Mouse (Mus musculus) kidney, postnatal 10 days (tissue): ENCODE measurements around the gene Awat1.
A peak's percentile ranks its signal among the peaks of the same experiment; 100 is the strongest.

Experiments used
- DNase-seq: peaks from one replicate; pipeline ENCODE4 v3.0.0; 2021; ENCODE audit warnings: mixed read lengths

Awat1 gene

GRCm38 (mm10) chrX:100571951-100572350 lies at the start of gene Awat1:
Gene Awat1, plus strand, starts transcription at chrX:100572251.
- no peak for DNase-seq

DNA sequence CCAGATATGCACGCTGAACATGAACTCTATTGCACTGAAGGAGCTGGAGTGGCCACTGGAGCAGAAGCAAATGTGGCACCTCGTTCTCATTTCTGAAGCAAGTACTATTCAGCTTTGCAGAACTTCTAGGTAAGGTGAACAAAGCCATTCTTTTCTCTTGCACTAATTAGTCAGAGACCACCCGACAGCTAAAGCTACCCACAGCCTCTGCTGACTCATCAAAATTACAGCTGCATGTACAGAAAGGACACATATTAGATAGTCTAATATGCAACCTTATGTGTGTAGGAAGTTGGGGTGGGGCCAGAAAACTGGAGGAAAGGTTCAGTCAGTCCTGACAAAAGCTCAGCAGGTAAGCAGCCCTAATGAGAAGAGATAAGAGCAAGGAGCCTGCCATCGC lies 47.6 kb upstream of the Awat1 start, which contains the start of gene Dgat2l6:
Gene Dgat2l6, plus strand, starts transcription at position 368 of the 400 bp plus-strand sequence.
- DNase-seq, result no peak

- DNase-seq, result no peak
Measured at GRCm38 (mm10) chrX:100556026-100556425, 16.0 kb upstream of the Awat1 start.

DNA sequence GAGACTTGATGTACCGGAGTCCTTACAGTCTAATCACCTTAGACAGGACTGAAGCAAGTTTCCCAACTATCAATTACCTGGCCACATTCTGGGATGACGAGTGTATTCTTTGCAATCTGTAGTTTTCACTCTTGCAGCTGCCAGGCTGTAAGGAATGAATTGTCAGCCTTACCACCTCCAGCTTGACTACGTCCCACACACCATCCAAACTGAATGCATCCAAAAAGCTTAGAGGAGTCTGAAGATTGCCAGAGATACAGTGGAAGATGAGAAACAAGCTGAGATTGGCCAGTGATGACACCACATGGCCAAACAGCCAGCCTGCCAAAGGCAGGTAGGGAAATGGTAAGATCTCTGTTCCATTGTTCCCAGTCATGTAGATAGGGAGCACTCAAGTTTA lies 6.4 kb upstream of the Awat1 start:
- DNase-seq, result no peak

- DNase-seq, result no peak
Measured at GRCm38 (mm10) chrX:100594791-100595190, 22.7 kb downstream of the Awat1 start, which contains the start of gene P2ry4. Gene P2ry4, minus strand, starts transcription at chrX:100594869.

DNA sequence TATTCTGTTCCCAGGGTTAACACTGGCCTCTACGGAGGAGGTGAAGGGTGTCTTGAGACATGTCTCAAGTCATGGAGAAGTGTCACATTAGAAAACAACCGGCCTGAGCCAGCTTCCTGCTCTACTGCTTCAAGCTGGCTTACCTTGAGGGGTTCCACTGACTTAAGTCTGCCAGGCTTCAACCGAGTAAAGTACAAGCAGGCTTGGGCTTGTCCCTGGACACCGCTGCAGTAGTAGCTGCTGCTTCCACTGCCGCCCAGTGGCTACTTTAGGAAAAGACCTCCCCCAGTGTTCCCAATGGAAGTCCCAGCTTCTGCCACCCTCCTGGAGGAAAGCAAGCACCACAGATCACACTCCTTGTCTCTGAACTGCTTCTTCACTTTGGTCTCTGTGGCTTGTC lies 25.4 kb downstream of the Awat1 start:
- peak; percentile 74 for DNase-seq

DNA sequence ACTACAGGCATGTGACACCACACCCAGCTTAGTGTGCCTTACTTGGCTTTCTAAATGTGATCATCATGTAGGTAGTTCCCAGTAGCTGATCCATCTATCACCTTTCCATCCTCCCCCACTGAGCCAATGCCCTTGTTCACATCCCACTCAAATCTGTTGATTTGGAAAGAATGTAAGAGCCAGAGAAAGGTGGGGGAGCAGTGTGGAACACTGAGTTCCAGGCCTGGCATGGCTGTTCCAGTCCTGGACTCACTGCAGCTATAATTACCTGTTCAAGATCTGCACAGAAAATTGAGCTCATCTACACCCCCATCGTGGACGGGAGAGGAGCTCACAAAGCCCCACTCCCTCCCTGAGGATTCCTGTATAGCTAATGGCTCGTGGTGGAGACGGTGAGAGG lies 27.7 kb downstream of the Awat1 start:
- DNase-seq, result no peak

GRCm38 (mm10) chrX:100605314-100605713 lies 33.3 kb downstream of the Awat1 start, which contains the start of gene Arr3:
Gene Arr3, plus strand, starts transcription at chrX:100605497.
- DNase-seq, result no peak

DNA sequence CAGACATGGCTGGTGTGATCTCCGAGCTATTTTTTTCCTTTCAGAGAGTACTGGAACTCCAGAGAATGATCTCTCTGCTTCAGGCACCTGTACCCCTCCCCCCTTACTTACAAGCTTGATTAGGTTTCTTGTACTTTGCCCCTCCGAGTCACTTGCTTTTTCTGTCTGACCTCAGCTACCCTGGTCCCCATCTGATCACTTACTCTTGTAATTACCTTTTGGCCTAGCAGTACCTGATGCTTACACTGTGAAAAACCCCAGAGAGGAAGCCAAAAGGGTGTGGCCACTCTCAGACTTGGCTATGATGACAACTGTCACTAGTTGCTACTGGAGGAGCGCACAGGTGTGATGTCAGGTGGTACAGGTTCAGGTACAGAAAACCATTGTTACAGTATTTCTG lies 46.4 kb downstream of the Awat1 start:
- DNase-seq, result no peak

GRCm38 (mm10) chrX:100621366-100621765 lies 49.3 kb downstream of the Awat1 start:
- peak; percentile 23 for DNase-seq

DNA sequence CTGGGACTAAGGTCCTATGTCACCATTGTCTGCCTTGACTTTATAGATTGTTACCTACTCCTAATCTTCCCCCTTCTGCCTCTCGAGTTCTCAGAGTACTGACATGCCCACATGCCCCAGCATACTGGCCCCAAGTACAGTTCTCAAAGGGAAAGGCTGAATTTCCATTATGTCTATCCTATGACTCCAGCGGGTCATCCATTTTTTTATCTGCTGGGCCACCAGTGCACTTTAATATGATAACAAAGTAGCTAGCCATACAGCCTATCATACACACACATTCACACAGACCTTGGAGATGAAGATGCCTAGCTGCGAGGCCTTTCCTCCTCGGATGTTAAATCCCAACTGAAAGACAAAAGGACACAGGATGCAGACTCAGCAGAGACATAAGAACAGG lies 52.2 kb downstream of the Awat1 start:
- no peak for DNase-seq

DNA sequence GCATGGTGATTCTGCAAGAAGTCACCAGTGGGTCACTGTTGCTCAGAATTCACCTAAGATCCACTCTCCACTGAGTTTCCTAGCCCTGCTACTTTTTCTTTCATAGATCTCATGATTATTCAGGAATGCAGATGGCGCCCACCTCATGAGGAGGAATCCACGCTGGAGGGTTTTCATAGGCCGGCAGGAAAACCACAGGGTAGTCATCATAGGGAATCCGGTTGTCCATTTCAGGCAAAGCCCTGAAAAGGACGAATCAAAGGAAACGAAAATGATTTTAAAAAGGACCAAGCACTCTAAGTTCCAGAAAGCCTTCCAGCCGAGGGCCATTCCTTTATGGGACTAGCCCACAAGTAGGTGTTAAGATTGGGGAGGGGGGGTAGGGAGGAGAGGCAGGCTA lies 53.1 kb downstream of the Awat1 start:
- no peak for DNase-seq

DNA sequence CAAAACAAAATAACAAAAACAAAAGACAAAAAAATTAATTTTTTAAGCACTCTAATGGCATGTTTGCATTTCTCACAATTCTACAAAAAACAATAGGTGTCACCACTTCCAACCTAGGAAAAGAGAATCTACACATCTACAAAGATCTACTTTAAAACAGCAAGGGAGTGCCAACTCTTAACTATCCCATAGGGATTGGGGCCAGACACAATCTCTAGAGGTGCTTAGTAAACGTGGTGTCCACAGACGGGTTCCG lies 53.4 kb downstream of the Awat1 start, which contains the start of gene Kif4:
Gene Kif4, plus strand, starts transcription at position 192 of the 256 bp plus-strand sequence.
- no peak for DNase-seq

GRCm38 (mm10) chrX:100625802-100626793 lies 54.0 kb downstream of the Awat1 start, which contains the start of gene Pdzd11:
Gene Pdzd11, minus strand, starts transcription at chrX:100626568.
- DNase-seq, result peak; percentile 94
